Mouse (Mus musculus) intestine, postnatal 0 days (tissue): Measurements from ENCODE around the gene Sec1. TPM values are rescaled to one million over a fixed set of nuclear protein-coding genes. Genes with fewer than 3 reads are reported as not detected.
A peak's percentile ranks its signal among the peaks of the same experiment; 100 is the strongest.

ENCODE experiments used
- ATAC-seq: fragments of 200-750 bp; cut with Nextera tagmentation; 2 replicates; pipeline ENCODE4 v1.8.0; 2017; ENCODE audit warnings: mild to moderate bottlenecking, moderate TSS enrichment, moderate library complexity
- H3K27ac ChIP-seq: fragments of 300-500 bp; sonication (generic); 2 replicates; pipeline ENCODE4 v1.5.1; 2014; ENCODE audit warnings: mild to moderate bottlenecking, low read depth, low read length, moderate library complexity
- H3K27me3 ChIP-seq: fragments of 300-500 bp; sonication (generic); replicated peaks from 2 replicates; pipeline ENCODE4 v1.6.1; 2014; ENCODE audit warnings: low read length, mixed read lengths; ENCODE audit not compliant: control insufficient read depth, insufficient read depth
- H3K36me3 ChIP-seq: fragments of 300-500 bp; sonication (generic); 2 replicates; pipeline ENCODE4 v1.6.1; 2014; ENCODE audit warnings: mild to moderate bottlenecking, moderate library complexity; ENCODE audit not compliant: control insufficient read depth, insufficient read depth
- H3K4me1 ChIP-seq: fragments of 300-500 bp; sonication (generic); replicated peaks from 2 replicates; pipeline ENCODE4 v1.6.1; 2014; ENCODE audit warnings: antibody characterized with exemption, low read length, mixed read lengths; ENCODE audit not compliant: control insufficient read depth, insufficient read depth
- H3K4me2 ChIP-seq: fragments of 300-500 bp; sonication (generic); replicated peaks from 2 replicates; pipeline ENCODE4 v1.6.1; 2014; ENCODE audit warnings: low read depth, mild to moderate bottlenecking, moderate library complexity
- H3K4me3 ChIP-seq: fragments of 300-500 bp; sonication (generic); 2 replicates; pipeline ENCODE4 v1.5.1; 2014; ENCODE audit warnings: low read depth, low read length
- H3K9ac ChIP-seq: fragments of 300-500 bp; sonication (generic); 2 replicates; pipeline ENCODE4 v1.6.1; 2014; ENCODE audit warnings: mild to moderate bottlenecking, low read depth, low read length
- H3K9me3 ChIP-seq: fragments of 300-500 bp; sonication (generic); 2 replicates; pipeline ENCODE4 v1.6.1; 2016; ENCODE audit warnings: mixed run types; ENCODE audit not compliant: control insufficient read depth
- CTCF ChIP-seq: sonication (generic); IDR thresholded peaks from 2 replicates; pipeline ENCODE4 v1.5.1; 2016; ENCODE audit warnings: low read depth, mild to moderate bottlenecking, control low read depth, antibody characterized with exemption, moderate library complexity
- WGBS: fragments of 180-500 bp; shearing (Covaris S2); extraction: QIAGEN DNeasy Blood & Tissue Kit; methylation state at CpG from one replicate; pipeline ENCODE4 v1.1.7; 2014; 5-methylcytosine and 5-hydroxymethylcytosine counted together
- polyA plus RNA-seq: library from polyadenylated mRNA; unstranded; fragments of >200 nt; fragmentation: Nextera tagmentation; extraction: Ambion mirVana; gene quantifications from 2 replicates; pipeline ENCODE4 v1.2.1, GENCODE M21; 2015

Gene Sec1
- polyA plus RNA-seq, 1 experiment from 2014 or later, result 0.08 TPM

- H3K9me3 ChIP-seq, result no peaks in the 10 kb centered on the region
- TF ChIP-seq CTCF, result no peak
- no peaks in the 10 kb centered on the region for H3K27me3 ChIP-seq
- peaks cover 6% of the 10 kb centered on the region; the same call in 1 of the 2 replicates for H3K36me3 ChIP-seq
- no peak overlapping the region for H3K4me3 ChIP-seq
- H3K4me1 ChIP-seq, result peaks cover 11% of the 10 kb centered on the region; the same call in 1 of the 2 replicates
- H3K9ac ChIP-seq, result no peak overlapping the region
- no peak overlapping the region for H3K4me2 ChIP-seq
- ATAC-seq, result no peak
- WGBS, result 83% methylated on average over 5 of the region's 5 CpGs
- no peak overlapping the region for H3K27ac ChIP-seq
These were observed 39.3 kb upstream of the Sec1 start for GRCm38 (mm10) chr7:45733477-45733876.

- ATAC-seq, result peak; percentile 78
- Histone ChIP-seq H3K36me3 (peaks cover 7% of the 10 kb centered on the region; the same call in 1 of the 2 replicates), H3K4me3 (no peak overlapping the region), H3K9ac (no peak overlapping the region), H3K27me3 (no peaks in the 10 kb centered on the region), H3K27ac (peak overlapping the region; percentile 79), H3K4me2 (peak overlapping the region; percentile 31), H3K9me3 (no peaks in the 10 kb centered on the region), H3K4me1 (peaks cover 13% of the 10 kb centered on the region; the same call in 1 of the 2 replicates)
- 16% methylated on average over 16 of the region's 16 CpGs for WGBS
- TF ChIP-seq CTCF, result peak; percentile 83
These were observed 36.7 kb upstream of the Sec1 start for GRCm38 (mm10) chr7:45730727-45731431.

GRCm38 (mm10) chr7:45727625-45728024, 33.4 kb upstream of the Sec1 start:
- WGBS, result 37% methylated on average over 3 of the region's 3 CpGs
- Histone ChIP-seq H3K4me2 (peak overlapping the region; percentile 21; the same call in 1 of the 2 replicates), H3K9me3 (no peaks in the 10 kb centered on the region), H3K27ac (peak overlapping the region; percentile 62), H3K4me1 (peaks cover 13% of the 10 kb centered on the region; the same call in 1 of the 2 replicates), H3K4me3 (no peak overlapping the region), H3K9ac (no peak overlapping the region), H3K36me3 (peaks cover 34% of the 10 kb centered on the region), H3K27me3 (no peaks in the 10 kb centered on the region)
- no peak for TF ChIP-seq CTCF
- peak; percentile 48 for ATAC-seq

GRCm38 (mm10) chr7:45726419-45726818, 32.2 kb upstream of the Sec1 start:
- Histone ChIP-seq H3K36me3 (peaks cover 34% of the 10 kb centered on the region), H3K27ac (peak overlapping the region; percentile 61), H3K4me1 (peaks cover 13% of the 10 kb centered on the region; the same call in 1 of the 2 replicates), H3K9me3 (no peaks in the 10 kb centered on the region), H3K4me2 (no peak overlapping the region), H3K9ac (no peak overlapping the region), H3K27me3 (no peaks in the 10 kb centered on the region), H3K4me3 (no peak overlapping the region)
- WGBS, result 70% methylated on average over 10 of the region's 10 CpGs
- no peak for TF ChIP-seq CTCF
- ATAC-seq, result no peak

GRCm38 (mm10) chr7:45725713-45726112, 31.5 kb upstream of the Sec1 start, which contains the start of gene Spaca4:
TSS of gene Spaca4 (minus strand) at chr7:45725813.
- no peaks in the 10 kb centered on the region for H3K9me3 ChIP-seq
- WGBS, result 91% methylated on average over 11 of the region's 11 CpGs
- H3K4me2 ChIP-seq, result no peak within 1 kb of the TSS
- no peak within 1 kb of the TSS for H3K4me3 ChIP-seq
- peaks cover 41% of the 10 kb centered on the region for H3K36me3 ChIP-seq
- no peak for ATAC-seq
- no peaks in the 10 kb centered on the region for H3K27me3 ChIP-seq
- no peak within 1 kb of the TSS for H3K9ac ChIP-seq
- peaks cover 10% of the 10 kb centered on the region; the same call in 1 of the 2 replicates for H3K4me1 ChIP-seq
- TF ChIP-seq CTCF, result no peak
- peak within 1 kb of the TSS; percentile 61 for H3K27ac ChIP-seq

DNA sequence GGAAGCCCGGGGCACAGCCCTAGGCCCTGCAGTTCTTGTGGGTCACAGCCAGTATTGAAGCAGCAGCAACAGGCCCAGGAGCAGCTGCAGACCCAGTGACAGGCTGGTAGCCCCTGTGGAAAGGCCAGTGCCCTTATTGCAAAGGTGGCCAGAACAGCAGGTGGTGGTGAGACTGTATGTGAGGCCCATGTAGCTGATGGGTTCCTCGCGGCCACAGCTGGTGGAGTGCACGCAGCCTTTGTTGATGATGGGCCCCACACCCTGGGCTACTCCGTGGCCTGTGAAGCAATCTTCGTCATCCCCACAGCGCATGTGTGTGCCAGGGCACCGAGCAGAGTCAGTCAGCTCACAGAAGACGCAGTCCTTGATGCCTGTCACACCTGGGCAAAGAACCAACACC, 30.9 kb upstream of the Sec1 start:
- Histone ChIP-seq H3K9ac (no peak overlapping the region), H3K4me3 (no peak overlapping the region), H3K36me3 (peaks cover 46% of the 10 kb centered on the region), H3K4me1 (0 out of 2 replicates have a peak, but pooled peaks cover 10% of the 10 kb centered on the region), H3K4me2 (no peak overlapping the region), H3K9me3 (no peaks in the 10 kb centered on the region), H3K27ac (no peak overlapping the region; the same call in 1 of the 2 replicates), H3K27me3 (no peaks in the 10 kb centered on the region)
- TF ChIP-seq CTCF, result no peak
- WGBS, result 73% methylated on average over 9 of the region's 9 CpGs
- no peak for ATAC-seq
